In the genomic region with DNA sequence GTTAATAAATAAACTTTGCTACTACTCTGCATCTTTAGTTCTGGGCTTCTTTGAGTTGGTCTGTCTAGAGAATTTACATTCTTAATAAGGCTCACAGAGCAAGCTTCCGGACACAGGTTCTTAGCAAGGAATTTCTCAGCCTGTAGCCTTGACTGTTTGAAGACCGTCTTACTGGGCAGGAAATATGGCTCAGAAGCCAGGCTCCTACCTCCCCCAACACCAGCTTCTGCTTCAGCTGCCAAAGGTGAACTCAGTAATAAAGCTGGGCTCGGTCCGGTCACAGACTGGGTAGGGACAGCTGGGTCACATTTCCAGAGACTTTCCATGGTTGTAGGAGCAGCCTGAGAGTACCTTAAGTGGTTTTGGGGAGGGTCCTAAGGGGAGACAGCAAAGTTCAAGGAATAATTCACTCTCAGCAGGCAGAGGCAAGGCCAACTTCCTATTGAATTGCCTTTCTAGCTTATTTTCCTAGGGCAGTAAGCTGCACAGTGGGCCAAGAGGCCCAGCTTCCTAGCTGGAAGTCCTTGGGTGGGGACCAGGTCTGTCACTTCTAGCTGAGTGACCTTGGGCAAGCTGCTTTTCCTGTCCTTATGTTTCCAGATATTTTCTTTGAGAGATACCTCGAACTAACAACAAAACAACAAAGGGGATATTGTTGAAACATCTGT, we compare ENCODE assay signal across 8 mouse cellular contexts. TPM values are rescaled to one million over a fixed set of nuclear protein-coding genes. Genes with fewer than 3 reads are reported as not detected.
DNase-seq lines count a peak whose midpoint lies in the region; ATAC-seq and TF ChIP-seq lines count a peak whose summit lies in the region.

No protein-coding gene starts in this region.

- H3K27me3 ChIP-seq in stomach, embryonic 16.5 days (ENCODE audit: control insufficient read depth, insufficient read depth, low read length), result peaks cover 19% of the 10 kb centered on the region
- H3K27me3 ChIP-seq in stomach, postnatal 0 days (ENCODE audit: control insufficient read depth, insufficient read depth, low read length), result peaks cover 10% of the 10 kb centered on the region; the same call in 1 of the 2 replicates
- H3K27me3 ChIP-seq in heart, postnatal 0 days (ENCODE audit: control insufficient read depth, insufficient read depth, low read length), result peaks cover 34% of the 10 kb centered on the region

- WGBS in stomach, embryonic 16.5 days, result 62% methylated on average over 5 of the region's 5 CpGs
- WGBS in stomach, postnatal 0 days, result 72% methylated on average over 5 of the region's 5 CpGs
- WGBS in heart, postnatal 0 days, result 48% methylated on average over 5 of the region's 5 CpGs

- no peak overlapping the region for H3K9ac ChIP-seq in stomach, embryonic 16.5 days (ENCODE audit: low read length)
- no peak overlapping the region for H3K9ac ChIP-seq in stomach, postnatal 0 days (ENCODE audit: low read length)
- H3K9ac ChIP-seq in heart, postnatal 0 days (replicated peaks; ENCODE audit: low read depth, low read length), result no peak overlapping the region

- no peak for TF ChIP-seq EP300 in stomach, postnatal 0 days (optimal IDR thresholded peaks at IDR 0.05)
- no peak for TF ChIP-seq EP300 in heart, postnatal 0 days (IDR thresholded peaks at IDR 0.05; ENCODE audit: low read depth)

- no peak for TF ChIP-seq CTCF in stomach, postnatal 0 days (IDR thresholded peaks at IDR 0.05; ENCODE audit: low read depth)
- no peak for TF ChIP-seq CTCF in heart, postnatal 0 days (IDR thresholded peaks at IDR 0.05; ENCODE audit: low read depth)

- H3K9me3 ChIP-seq in stomach, embryonic 16.5 days (replicated peaks; ENCODE audit: control insufficient read depth, low read length), result no peaks in the 10 kb centered on the region
- H3K9me3 ChIP-seq in stomach, postnatal 0 days (ENCODE audit: control insufficient read depth, low read length), result no peaks in the 10 kb centered on the region
- H3K9me3 ChIP-seq in heart, postnatal 0 days (replicated peaks; ENCODE audit: control insufficient read depth, low read length), result no peaks in the 10 kb centered on the region

- H3K36me3 ChIP-seq in stomach, embryonic 16.5 days (ENCODE audit: control insufficient read depth, insufficient read depth, low read length), result no peaks in the 10 kb centered on the region
- no peaks in the 10 kb centered on the region for H3K36me3 ChIP-seq in stomach, postnatal 0 days (ENCODE audit: control insufficient read depth, insufficient read depth, low read length)
- H3K36me3 ChIP-seq in heart, postnatal 0 days (replicated peaks; ENCODE audit: control insufficient read depth, insufficient read depth, low read length), result no peaks in the 10 kb centered on the region

- no peak for ATAC-seq in stomach, embryonic 16.5 days (ENCODE audit: insufficient read depth, low FRiP score)
- no peak for ATAC-seq in stomach, postnatal 0 days (ENCODE audit: low FRiP score, low TSS enrichment)
- ATAC-seq in heart, postnatal 0 days (ENCODE audit: insufficient read depth, low read depth), result no peak

- 0 out of 2 replicates have a peak, but pooled peaks cover 3% of the 10 kb centered on the region for H3K4me1 ChIP-seq in stomach, embryonic 16.5 days (ENCODE audit: control insufficient read depth, insufficient read depth, low read length)
- 0 out of 2 replicates have a peak, but pooled peaks cover 2% of the 10 kb centered on the region for H3K4me1 ChIP-seq in stomach, postnatal 0 days (replicated peaks; ENCODE audit: control insufficient read depth, insufficient read depth)
- H3K4me1 ChIP-seq in heart, postnatal 0 days (ENCODE audit: control insufficient read depth, insufficient read depth), result no peaks in the 10 kb centered on the region; the same call in 1 of the 2 replicates

- no peak overlapping the region for H3K4me2 ChIP-seq in stomach, embryonic 16.5 days (ENCODE audit: low read depth, low read length)
- H3K4me2 ChIP-seq in stomach, postnatal 0 days (replicated peaks; ENCODE audit: low read depth), result no peak overlapping the region
- peak overlapping the region; percentile 4; the same call in 1 of the 2 replicates for H3K4me2 ChIP-seq in heart, postnatal 0 days (ENCODE audit: low read depth, low read length)

- H3K27ac ChIP-seq in stomach, embryonic 16.5 days (ENCODE audit: low read length), result 0 out of 2 replicates have a peak overlapping the region, but pooled peaks have one; percentile 13
- no peak overlapping the region for H3K27ac ChIP-seq in stomach, postnatal 0 days (replicated peaks)
- H3K27ac ChIP-seq in heart, postnatal 0 days (ENCODE audit: low read depth), result peak overlapping the region; percentile 74

- H3K4me3 ChIP-seq in stomach, embryonic 16.5 days (replicated peaks; ENCODE audit: low read length), result no peak overlapping the region
- H3K4me3 ChIP-seq in stomach, postnatal 0 days (ENCODE audit: low read depth, low read length), result no peak overlapping the region
- H3K4me3 ChIP-seq in heart, postnatal 0 days (ENCODE audit: low read depth, low read length), result no peak overlapping the region

- no peak for DNase-seq in stomach, postnatal 0 days (ENCODE audit: low spot score)
- no peak for DNase-seq in heart, postnatal 0 days (ENCODE audit: low spot score)
- DNase-seq in kidney, postnatal 4 days, result peak; percentile 17 to 42
- no peak for DNase-seq in B cell, adult 2 months
- DNase-seq in adipocyte (ENCODE audit: low spot score), result no peak
- DNase-seq in layer of hippocampus, adult 11-12 months (ENCODE audit: low spot score), result no peak
- DNase-seq in layer of hippocampus, postnatal 14 days (ENCODE audit: low spot score in 2 of 2), result no peak

RNA-seq across cellular contexts. Expression of a gene that starts 3.0 kb away (rescaled TPM):
- 9.3 and 13.0 TPM in 2 replicates for polyA plus RNA-seq in stomach, embryonic 16.5 days (2015; fragmentation: Nextera tagmentation; extraction: Ambion mirVana)
- 6.1 and 6.3 TPM in 2 replicates for polyA plus RNA-seq in stomach, postnatal 0 days (2015; fragmentation: Nextera tagmentation; extraction: Ambion mirVana)
- total RNA-seq in heart, postnatal 0 days (2014; rRNA removed; ENCODE audit: low replicate concordance), result 30.0 and 33.8 TPM in 2 replicates
- polyA plus RNA-seq in heart, postnatal 0 days (2015; fragmentation: Nextera tagmentation; extraction: Ambion mirVana), result 19.0 and 21.1 TPM in 2 replicates
- 100 to 1,000 TPM; 111 to 115 TPM for total RNA-seq in layer of hippocampus, postnatal 14 days (2021)

Comparison
In these comparisons a context has a peak if more than half of its experiments do, and no peak if none do; other contexts are left out.
1. DNase-seq: peak in kidney, postnatal 4 days (2 of 2); none in stomach, postnatal 0 days (single experiment), heart, postnatal 0 days (single experiment), B cell, adult 2 months (0 of 2), adipocyte (single experiment), layer of hippocampus, adult 11-12 months (single experiment) and layer of hippocampus, postnatal 14 days (0 of 2).